Mouse (Mus musculus) brain, embryonic 14.5 days (tissue): ENCODE measurements around the gene Slc25a14.

Experiments used
- CTCF ChIP-seq: fragments of 200-500 bp; IDR thresholded peaks from 2 replicates; pipeline ENCODE4 v1.5.1; 2012; ENCODE audit warnings: inconsistent platforms, mild to moderate bottlenecking, moderate library complexity, borderline replicate concordance; ENCODE audit not compliant: insufficient read depth, insufficient read length; ENCODE audit errors: extremely low read depth
- POLR2A ChIP-seq: fragments of 200-500 bp; IDR thresholded peaks from 2 replicates; pipeline ENCODE4 v1.6.1; 2012; ENCODE audit warnings: mild to moderate bottlenecking, inconsistent platforms, borderline replicate concordance; ENCODE audit not compliant: poor library complexity, insufficient read depth, insufficient read length, severe bottlenecking; ENCODE audit errors: extremely low read depth

DNA sequence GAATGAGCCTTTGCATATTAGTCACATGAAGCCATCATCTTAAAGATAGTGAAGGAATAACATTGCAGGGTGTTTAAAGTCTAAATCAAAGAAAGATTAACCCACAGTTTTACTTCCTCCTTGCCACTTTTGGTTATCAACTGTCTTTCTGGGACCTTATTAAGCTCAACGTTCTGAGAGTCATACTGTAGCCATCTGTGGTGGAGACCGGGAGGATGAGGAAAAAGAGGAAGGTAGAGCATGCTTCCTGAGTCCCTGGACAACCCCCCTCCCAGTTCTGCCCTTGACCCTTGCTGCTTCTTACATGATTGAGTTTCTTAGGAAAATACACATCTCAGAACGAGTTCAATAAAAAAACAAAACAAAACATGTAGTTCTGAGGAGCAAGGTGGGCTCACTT lies 48.5 kb downstream of the Slc25a14 start:
- TF ChIP-seq CTCF (no peak), POLR2A (no peak)
